Mouse (Mus musculus): ENCODE results near the gene 4921509C19Rik.
A peak's percentile ranks its signal among the peaks of the same experiment; 100 is the strongest.
"Not testable (repeated sequence)": the region's sequence is repeated elsewhere in the genome, so short reads cannot be mapped to it uniquely, and the experiment has no call there.

Gene 4921509C19Rik

DNA sequence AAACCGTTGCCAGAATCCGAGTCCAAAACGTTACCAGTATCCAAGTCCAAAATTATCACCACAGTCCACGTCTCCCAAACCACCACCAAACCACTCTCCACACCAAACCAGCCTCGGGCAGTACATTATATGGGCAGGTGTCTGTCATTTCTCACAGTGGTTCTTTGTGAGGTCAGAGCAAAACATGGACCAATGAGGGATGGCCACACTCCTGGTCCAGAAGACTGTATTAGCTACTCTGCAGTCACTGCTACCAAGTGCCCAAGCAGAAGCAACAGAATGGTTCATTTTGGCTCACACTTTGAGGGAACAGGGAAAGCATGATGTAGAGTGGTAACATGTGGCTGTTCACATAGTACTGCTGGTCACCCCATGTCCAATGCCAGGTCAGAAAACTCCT, at the start of gene 4921509C19Rik:
Gene 4921509C19Rik (minus strand): TSS at position 101 of the 400 bp plus-strand sequence.
- DNase-seq (ENCODE audit: low spot score) = not testable (repeated sequence)

DNA sequence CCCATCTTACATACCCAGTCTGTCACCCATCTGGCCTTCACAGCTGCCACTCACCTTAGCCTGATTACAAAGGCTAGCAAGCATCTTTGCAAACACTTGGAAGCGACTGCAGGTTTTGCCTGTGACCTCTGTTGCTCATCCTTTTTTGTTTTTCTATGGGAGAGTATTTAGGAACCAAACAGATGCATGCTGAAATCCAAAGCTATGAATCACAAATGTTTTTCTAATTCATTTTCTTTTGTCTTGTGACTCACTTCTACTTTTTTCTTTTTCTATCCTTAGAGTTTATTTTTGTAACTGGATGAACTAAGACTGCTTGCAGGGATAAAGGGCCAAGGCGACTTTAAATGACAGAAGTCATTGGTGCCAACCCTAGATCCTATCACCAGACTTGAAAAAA, 49.6 kb upstream of the 4921509C19Rik start:
- no peak for DNase-seq (ENCODE audit: low spot score)

DNA sequence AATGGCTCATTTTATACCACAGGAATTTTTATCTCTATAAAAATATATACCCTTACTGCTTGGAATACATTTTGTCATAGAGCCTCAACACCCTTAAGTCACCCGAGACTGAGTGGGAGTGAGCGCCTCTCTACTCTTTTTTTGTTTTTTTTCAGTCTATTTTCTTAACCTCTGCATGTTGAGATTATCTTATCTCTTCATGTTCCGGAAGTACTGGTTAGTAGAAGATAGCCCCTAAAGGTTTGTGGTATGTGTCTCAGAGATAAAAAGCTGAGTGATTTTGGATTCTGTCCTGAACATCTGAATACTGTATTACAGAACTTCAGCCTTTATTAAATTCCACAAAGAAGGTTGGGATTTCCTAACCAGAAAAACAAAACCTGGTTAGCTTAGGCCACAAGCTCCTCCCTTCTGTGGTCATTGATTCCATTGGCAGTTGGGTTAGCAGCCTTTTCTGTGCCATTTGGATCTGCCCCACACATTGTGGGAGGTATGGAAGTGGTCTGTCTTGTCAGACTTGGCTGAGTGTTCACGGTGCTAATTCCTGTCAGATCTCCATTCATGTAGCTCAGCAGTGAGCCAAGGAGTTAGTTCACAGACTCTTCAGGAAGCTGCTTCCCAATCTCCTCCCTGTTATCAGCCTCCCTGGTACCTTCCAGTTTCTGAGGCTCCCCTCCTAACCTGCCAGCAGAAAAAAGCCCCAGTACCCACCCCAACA, 48.5 kb upstream of the 4921509C19Rik start:
- DNase-seq (ENCODE audit: low spot score) = no peak

DNA sequence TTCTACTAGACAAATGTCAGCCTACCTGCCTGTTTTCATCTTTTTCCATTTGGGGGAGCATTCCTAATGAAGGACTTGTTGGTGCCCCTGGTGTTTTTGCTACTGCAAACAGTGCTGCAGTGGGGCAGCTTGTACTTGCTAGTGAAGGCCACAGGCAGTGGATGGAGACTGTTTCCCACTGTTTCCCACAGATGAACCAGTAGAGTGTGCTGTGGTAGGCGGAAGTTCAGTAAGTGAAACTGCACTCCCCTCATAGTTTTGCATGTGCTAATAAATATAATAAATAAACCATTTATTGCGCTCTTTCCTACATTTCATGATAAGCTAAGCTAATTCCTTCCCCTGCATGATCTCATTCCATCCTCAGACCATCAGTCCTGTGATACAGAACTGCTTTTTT, 43.0 kb upstream of the 4921509C19Rik start:
- no peak for DNase-seq (ENCODE audit: low spot score)

DNA sequence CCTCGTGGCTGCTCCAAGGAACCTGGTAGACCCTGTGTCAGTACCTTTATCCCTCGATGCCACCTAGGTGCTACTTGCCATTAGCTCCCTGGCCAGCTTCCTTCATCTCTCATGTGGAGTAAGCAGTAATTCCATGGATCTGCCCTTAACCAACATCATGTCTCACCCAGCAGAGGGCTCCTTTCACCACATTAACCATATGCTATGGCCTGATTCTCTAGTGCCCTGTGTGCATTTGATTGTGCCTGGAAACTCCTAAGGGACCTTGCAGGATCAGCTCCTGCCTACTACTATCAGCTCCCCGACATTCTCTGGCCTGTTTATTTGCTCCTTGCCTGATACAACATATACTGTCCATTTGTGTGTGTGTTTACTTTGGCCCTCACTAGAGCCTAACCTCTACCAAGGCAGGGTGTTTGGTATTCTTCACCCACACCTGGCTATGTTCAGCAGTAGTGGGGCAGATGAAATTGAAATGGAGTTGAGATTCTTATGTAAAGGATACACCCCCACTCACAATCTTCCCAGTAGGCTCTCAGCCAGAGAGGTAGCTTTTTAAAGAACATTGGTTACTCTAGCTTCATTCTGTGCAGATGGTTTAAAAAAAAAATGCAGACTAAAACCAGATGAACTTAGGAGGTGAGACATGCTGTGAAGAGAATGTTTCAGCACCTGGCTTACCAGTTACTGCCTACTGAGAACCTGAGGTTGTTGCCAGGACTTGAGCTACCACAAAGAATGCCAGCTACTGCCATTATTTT, 37.8 kb upstream of the 4921509C19Rik start:
- no peak for DNase-seq (ENCODE audit: low spot score)

DNA sequence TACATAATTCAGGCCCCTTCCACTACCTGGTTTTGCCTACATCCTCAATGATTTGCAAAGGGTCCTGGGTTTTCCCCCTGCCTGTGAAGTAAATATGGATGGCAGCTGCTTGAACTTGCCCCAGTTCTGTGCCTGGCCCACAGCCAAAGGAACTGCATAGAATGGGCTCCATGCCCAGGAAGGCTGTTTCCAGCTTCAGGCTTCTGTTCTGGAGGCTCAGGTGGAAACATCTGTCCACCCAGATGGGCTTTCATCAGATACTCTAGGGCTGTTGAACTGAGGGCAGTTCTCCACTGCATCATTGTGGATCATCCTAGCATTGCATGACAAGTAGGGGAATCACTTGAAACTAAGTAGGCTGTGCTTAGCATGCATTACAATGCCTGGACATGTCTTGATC, 36.2 kb upstream of the 4921509C19Rik start:
- peak; percentile 27 for DNase-seq (ENCODE audit: low spot score)

DNA sequence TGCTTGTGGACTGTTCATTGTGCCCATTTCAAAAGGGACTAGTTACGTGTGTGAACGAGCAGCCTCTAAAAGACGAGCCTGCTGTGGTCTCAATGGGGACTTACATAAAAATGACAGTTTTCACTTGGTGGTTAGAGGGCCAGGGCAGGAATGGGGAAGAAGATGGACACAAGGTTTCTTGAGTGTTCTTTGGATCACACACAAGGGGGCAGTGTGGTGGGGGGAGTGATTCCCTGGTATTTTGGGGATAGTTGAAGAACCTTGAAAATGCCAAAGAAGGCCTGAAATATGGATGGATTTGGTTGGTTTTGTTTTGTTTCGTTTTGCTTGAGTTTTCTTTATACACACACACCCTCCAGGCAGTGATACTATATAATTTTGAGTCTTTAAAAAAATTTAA, 28.3 kb upstream of the 4921509C19Rik start:
- no peak for DNase-seq (ENCODE audit: low spot score)

DNA sequence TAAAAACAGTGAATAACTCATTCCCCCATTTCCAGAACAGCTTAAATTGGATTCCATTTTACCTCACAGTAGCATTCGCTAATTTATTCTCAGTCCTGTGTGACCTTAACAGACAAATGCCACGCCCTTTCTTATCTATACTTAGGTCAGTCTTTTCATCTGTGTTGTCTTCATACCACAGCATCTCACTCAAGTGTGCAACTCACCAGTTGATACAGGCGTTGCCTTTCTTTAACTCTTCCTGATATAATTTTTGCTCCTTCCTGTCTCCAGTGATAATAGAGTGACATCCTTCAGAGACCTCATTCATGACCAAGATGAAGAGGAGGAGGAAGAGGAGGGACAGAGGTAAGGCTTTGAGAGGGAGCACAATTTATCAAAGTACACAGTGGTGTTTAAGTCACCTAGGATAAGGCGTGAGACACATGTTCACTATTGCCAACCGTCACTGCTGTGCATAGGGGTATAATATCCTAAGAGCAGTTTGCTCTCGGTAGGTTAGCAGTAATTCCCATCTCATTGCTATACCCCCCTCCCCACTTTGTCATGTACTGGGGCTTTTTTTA, 24.6 kb upstream of the 4921509C19Rik start:
- no peak for DNase-seq (ENCODE audit: low spot score)

DNA sequence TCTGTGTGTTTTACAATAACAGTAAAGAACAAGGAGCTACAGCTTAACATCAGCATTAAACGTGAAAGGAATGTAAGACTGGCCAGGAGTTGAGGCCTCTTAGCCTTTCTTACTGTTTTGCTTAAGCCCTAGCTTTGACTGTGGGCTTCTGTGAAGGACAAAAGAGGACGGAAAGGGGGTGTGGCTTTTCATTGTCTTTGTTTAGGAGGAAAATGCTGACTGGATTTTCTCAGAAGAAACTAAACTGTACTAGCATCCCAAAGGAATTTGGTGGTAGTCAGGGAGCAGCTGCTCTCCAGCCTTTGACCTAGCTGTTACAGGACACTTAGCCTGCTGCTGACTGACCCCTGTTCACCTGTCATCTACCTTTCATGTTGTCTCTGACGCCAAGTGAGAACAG, 22.4 kb upstream of the 4921509C19Rik start:
- no peak for DNase-seq (ENCODE audit: low spot score)

DNA sequence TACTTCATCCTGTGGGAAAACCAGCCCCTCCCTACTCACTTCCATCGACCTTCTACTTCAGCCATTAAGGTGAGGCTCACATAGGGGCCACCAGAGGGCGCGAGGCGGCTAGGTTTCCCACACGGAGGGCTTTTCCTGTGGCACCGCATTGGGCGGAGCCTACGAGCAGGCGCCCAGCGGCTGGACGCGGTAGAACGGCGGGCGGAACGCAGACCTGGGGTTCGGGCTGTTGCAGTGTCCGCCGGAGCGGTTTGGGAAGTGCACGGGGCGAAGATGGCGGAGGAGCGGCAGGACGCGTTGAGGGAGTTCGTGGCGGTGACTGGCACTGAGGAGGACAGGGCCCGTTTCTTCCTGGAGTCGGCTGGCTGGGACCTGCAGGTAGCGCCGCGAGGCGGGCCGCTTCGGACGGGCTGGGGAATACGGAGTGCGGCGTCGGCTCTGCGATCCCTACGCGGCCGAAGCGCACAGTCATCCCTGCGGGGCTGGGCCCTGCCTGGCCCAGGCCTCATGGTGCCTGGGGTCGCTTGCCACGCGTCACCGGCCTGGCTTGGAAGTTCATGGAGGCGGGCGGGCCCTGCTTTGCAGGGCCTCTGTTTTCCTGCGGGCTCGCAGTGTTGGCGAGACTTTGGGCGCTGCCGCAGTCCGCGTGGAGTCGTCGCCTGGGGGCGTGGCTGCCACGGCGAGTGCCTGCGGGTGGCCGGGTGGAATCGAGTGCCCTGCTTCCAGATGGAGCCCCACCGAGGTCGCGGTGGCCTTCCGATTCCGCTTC, 18.3 kb upstream of the 4921509C19Rik start, which contains the start of gene Nsfl1c:
Gene Nsfl1c (plus strand): TSS at position 148 of the 769 bp plus-strand sequence.
- DNase-seq (ENCODE audit: low spot score) = peak; percentile 96

DNA sequence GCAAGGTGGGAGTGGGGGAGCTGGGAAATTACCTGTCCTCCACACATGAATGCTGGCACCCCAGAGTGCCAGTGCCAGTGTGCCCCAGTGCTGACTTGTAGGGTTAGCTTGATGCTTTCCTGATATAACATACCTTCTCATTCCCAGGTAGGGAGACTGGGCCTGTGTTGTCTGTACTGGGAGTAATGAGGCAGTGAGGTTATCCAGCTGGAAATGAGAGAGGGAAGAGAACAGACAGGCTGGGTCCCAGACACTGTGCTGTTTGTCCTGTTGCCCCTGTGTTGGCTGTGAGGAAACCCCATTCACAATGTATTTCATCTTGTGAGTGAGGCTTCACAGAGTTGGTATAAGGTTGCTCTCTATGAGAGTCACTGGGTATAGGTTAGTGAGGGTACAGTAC, 10.5 kb upstream of the 4921509C19Rik start:
- no peak for DNase-seq (ENCODE audit: low spot score)

DNA sequence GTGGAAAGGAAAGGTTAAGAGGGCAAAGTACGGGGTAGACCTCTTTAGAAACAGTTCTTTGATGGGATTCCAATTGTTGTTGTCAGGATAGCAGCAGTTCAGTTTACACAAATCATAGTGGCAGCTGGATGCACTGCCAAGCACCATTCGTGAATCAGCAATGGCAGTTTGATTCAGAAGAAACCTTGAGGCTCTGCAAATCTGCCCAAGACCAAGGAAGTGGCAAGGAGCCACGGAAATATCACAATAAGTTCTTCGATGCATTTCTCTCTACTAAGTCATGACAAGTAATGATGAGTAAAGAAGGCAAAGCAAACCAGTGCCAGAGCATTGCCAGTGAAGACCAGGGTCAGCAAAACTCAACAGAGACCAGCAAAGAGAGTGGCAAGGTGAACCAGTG, 41.0 kb downstream of the 4921509C19Rik start:
- DNase-seq (ENCODE audit: low spot score) = not testable (repeated sequence)

DNA sequence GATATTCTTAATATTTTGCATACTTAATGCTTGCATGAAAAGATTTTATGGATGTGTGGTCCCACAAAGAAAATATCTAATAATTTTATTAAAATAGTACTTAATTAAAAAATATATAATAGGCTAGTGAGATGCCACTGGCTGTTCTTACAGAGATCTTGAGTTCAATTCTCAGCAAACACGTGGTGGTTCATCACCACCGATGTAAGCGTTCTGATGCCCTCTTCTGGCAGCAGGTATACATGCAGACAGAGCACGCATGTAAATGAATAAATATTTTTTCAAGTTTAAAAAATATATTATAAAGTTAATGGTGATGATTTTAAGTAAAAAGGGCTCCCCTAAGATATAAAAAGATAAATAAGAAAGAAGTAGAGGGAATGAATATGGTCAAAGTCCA, 41.8 kb downstream of the 4921509C19Rik start:
- DNase-seq (ENCODE audit: low spot score) = not testable (repeated sequence)

Measured in ovary, postnatal 10 days (tissue).